ENCODE assay signal across 23 mouse cellular contexts in genomic region chr1:87124673-87125072, GRCm38 (mm10). TPM values are rescaled to one million over a fixed set of nuclear protein-coding genes. Genes with fewer than 3 reads are reported as not detected.
DNase-seq lines count a peak whose midpoint lies in the region; ATAC-seq and TF ChIP-seq lines count a peak whose summit lies in the region.
"Had no signal": no experiment of that assay in that cellular context is flagged by ENCODE, and none has a peak within 500 bp of the region (broad histone marks: within the 10 kb centered on the region; RNA-seq: fewer than 3 reads in every experiment).

TSS of gene Akp3 (plus strand) at chr1:87124973.

- no peak within 1 kb of the TSS for H3K9ac ChIP-seq in intestine, embryonic 15.5 days
- H3K9ac ChIP-seq in intestine, embryonic 16.5 days (ENCODE audit: low read depth, low read length), result no peak within 1 kb of the TSS
- H3K9ac ChIP-seq: embryonic facial prominence, embryonic 13.5 days; embryonic facial prominence, embryonic 15.5 days; forebrain, embryonic 12.5 days had no signal

- H3K9me3 ChIP-seq in intestine, embryonic 15.5 days, result no peaks in the 10 kb centered on the region
- no peaks in the 10 kb centered on the region for H3K9me3 ChIP-seq in intestine, embryonic 16.5 days (ENCODE audit: control insufficient read depth, low read length)
- H3K9me3 ChIP-seq: embryonic facial prominence, embryonic 13.5 days; embryonic facial prominence, embryonic 15.5 days; forebrain, embryonic 10.5 days; forebrain, embryonic 12.5 days had no signal

- H3K27me3 ChIP-seq in intestine, embryonic 15.5 days (replicated peaks), result peaks cover 27% of the 10 kb centered on the region
- H3K27me3 ChIP-seq in intestine, embryonic 16.5 days (replicated peaks; ENCODE audit: control insufficient read depth, insufficient read depth, low read length), result peaks cover 23% of the 10 kb centered on the region
- H3K27me3 ChIP-seq in small intestine, adult 2 months (ENCODE audit: control insufficient read depth, insufficient read depth, low read length), result peaks cover 18% of the 10 kb centered on the region
- H3K27me3 ChIP-seq in cerebellum, adult 2 months (ENCODE audit: control insufficient read depth, insufficient read depth, low read length), result no peaks in the 10 kb centered on the region; the same call in 1 of the 2 replicates

- no peak for TF ChIP-seq CTCF in small intestine, adult 2 months (IDR thresholded peaks at IDR 0.05; ENCODE audit: extremely low read depth, insufficient read length, insufficient replicate concordance, low read depth, low read length)
- TF ChIP-seq CTCF in cerebellum, adult 2 months (IDR thresholded peaks at IDR 0.05; ENCODE audit: borderline replicate concordance, insufficient read depth, low read depth, low read length), result no peak

- no peak within 1 kb of the TSS for H3K4me2 ChIP-seq in intestine, embryonic 15.5 days (replicated peaks)
- no peak within 1 kb of the TSS for H3K4me2 ChIP-seq in intestine, embryonic 16.5 days (ENCODE audit: low read depth, low read length)
- H3K4me2 ChIP-seq: embryonic facial prominence, embryonic 13.5 days; embryonic facial prominence, embryonic 15.5 days; forebrain, embryonic 12.5 days had no signal

- H3K36me3 ChIP-seq in intestine, embryonic 15.5 days, result no peaks in the 10 kb centered on the region
- H3K36me3 ChIP-seq in intestine, embryonic 16.5 days (ENCODE audit: control insufficient read depth, insufficient read depth, low read length), result no peaks in the 10 kb centered on the region
- no peaks in the 10 kb centered on the region; the same call in 1 of the 2 replicates for H3K36me3 ChIP-seq in small intestine, adult 2 months (ENCODE audit: control insufficient read depth, insufficient read depth, low read length)
- H3K36me3 ChIP-seq: embryonic facial prominence, embryonic 13.5 days; embryonic facial prominence, embryonic 15.5 days; forebrain, embryonic 10.5 days; forebrain, embryonic 12.5 days had no signal

- ATAC-seq in intestine, embryonic 15.5 days, result peak; percentile 45
- peak; percentile 48; the same call in 1 of the 2 replicates for ATAC-seq in intestine, embryonic 16.5 days
- ATAC-seq: forebrain, embryonic 14.5 days; forebrain, embryonic 16.5 days had no signal

- no peak for TF ChIP-seq POLR2A in small intestine, adult 2 months (IDR thresholded peaks at IDR 0.05; ENCODE audit: low read depth, low read length)
- no peak for TF ChIP-seq POLR2A in cerebellum, adult 2 months (IDR thresholded peaks at IDR 0.05; ENCODE audit: borderline replicate concordance, insufficient read depth, low read length)

- H3K27ac ChIP-seq in intestine, embryonic 15.5 days, result no peak within 1 kb of the TSS
- no peak within 1 kb of the TSS for H3K27ac ChIP-seq in intestine, embryonic 16.5 days (ENCODE audit: low read length)
- no peak within 1 kb of the TSS; the same call in 1 of the 2 replicates for H3K27ac ChIP-seq in small intestine, adult 2 months (ENCODE audit: insufficient read depth, low read depth, low read length)
- H3K27ac ChIP-seq in cerebellum, adult 2 months (ENCODE audit: insufficient read depth, low read length), result no peak within 1 kb of the TSS
- H3K27ac ChIP-seq: embryonic facial prominence, embryonic 13.5 days; embryonic facial prominence, embryonic 15.5 days; forebrain, embryonic 10.5 days; forebrain, embryonic 12.5 days had no signal

- DNase-seq in testis, postnatal 10 days (ENCODE audit: low spot score), result no peak
- no peak for DNase-seq in cerebellum, adult 2 months
- DNase-seq: adrenal gland, adult 2 months; adrenal gland, postnatal 10 days; adrenal gland, postnatal 25 days; cerebellum, adult 11 months; cerebellum, adult 18-20 months; cerebellum, adult 9-10 months; cerebellum, postnatal 14 days; cerebellum, postnatal 36 days; embryo, embryonic 11 days had no signal

- 74% methylated on average over 6 of the region's 6 CpGs for WGBS in intestine, embryonic 15.5 days
- 73% methylated on average over 6 of the region's 6 CpGs for WGBS in intestine, embryonic 16.5 days
- 44% methylated on average over 6 of the region's 6 CpGs for WGBS in small intestine, adult 2 months
- 85% methylated on average over 6 of the region's 6 CpGs for WGBS in cerebellum, adult 2 months

- no peaks in the 10 kb centered on the region for H3K4me1 ChIP-seq in intestine, embryonic 15.5 days (replicated peaks)
- H3K4me1 ChIP-seq in intestine, embryonic 16.5 days (ENCODE audit: control insufficient read depth, insufficient read depth, low read length), result peaks cover 6% of the 10 kb centered on the region; the same call in 1 of the 2 replicates
- peaks cover 13% of the 10 kb centered on the region for H3K4me1 ChIP-seq in small intestine, adult 2 months (ENCODE audit: control insufficient read depth, insufficient read depth, insufficient read length, low read length)
- H3K4me1 ChIP-seq in cerebellum, adult 2 months (ENCODE audit: control insufficient read depth, insufficient read depth, low read length), result peaks cover 2% of the 10 kb centered on the region; the same call in 1 of the 2 replicates
- H3K4me1 ChIP-seq: embryonic facial prominence, embryonic 15.5 days had no signal

- H3K4me3 ChIP-seq in intestine, embryonic 15.5 days (replicated peaks), result no peak within 1 kb of the TSS
- no peak within 1 kb of the TSS for H3K4me3 ChIP-seq in intestine, embryonic 16.5 days (ENCODE audit: low read length)
- H3K4me3 ChIP-seq in small intestine, adult 2 months (ENCODE audit: low read depth, low read length), result peak within 1 kb of the TSS; percentile 49; the same call in 1 of the 2 replicates
- no peak within 1 kb of the TSS for H3K4me3 ChIP-seq in cerebellum, adult 2 months (replicated peaks; ENCODE audit: insufficient read depth, low read depth, low read length)
- H3K4me3 ChIP-seq: embryonic facial prominence, embryonic 13.5 days; embryonic facial prominence, embryonic 15.5 days; erythroblast, embryonic 14.5 days; forebrain, embryonic 10.5 days; forebrain, embryonic 12.5 days had no signal

RNA-seq across cellular contexts. Expression of gene Akp3, which starts in this region (rescaled TPM):
- 0.11 TPM in 1 of 2 replicates, not detected in the other for polyA plus RNA-seq in intestine, embryonic 15.5 days (2015; fragmentation: Nextera tagmentation; extraction: Ambion mirVana)
- polyA plus RNA-seq in intestine, embryonic 16.5 days (2015; fragmentation: Nextera tagmentation; extraction: Ambion mirVana), result 0.10 TPM in 1 of 2 replicates, not detected in the other
- 13.5 and 5,678 TPM in 2 replicates for polyA plus RNA-seq in small intestine, adult 2 months (2012; rRNA removed)
- polyA plus RNA-seq in cerebellum, adult 2 months (2012; rRNA removed), result 0.08 TPM in 2 replicates
- polyA plus RNA-seq: adrenal gland, adult 2 months; C2C12; embryonic facial prominence, embryonic 11.5 days; embryonic facial prominence, embryonic 13.5 days; embryonic facial prominence, embryonic 15.5 days; erythroblast, embryonic 14.5 days; forebrain, embryonic 10.5 days; forebrain, embryonic 12.5 days; forebrain, embryonic 14.5 days; forebrain, embryonic 16.5 days had no signal

Comparison
In these comparisons a context has a peak if more than half of its experiments do, and no peak if none do; other contexts are left out.
1. RNA of gene Akp3 (polyA plus RNA-seq): 13.5 to 5,678 TPM in small intestine, adult 2 months; 0.11 TPM in intestine, embryonic 15.5 days, 0.10 TPM in intestine, embryonic 16.5 days and 0.08 TPM in cerebellum, adult 2 months; every median in the first group is over 10 times any median in the second.
2. Peak in ATAC-seq in intestine, embryonic 15.5 days; RNA of the gene not detected or under 1 TPM.
3. Peak in ATAC-seq in intestine, embryonic 16.5 days; RNA of the gene not detected or under 1 TPM.